Mouse (Mus musculus): ENCODE data around the gene Glt8d1.
A peak's percentile ranks its signal among the peaks of the same experiment; 100 is the strongest.

The Glt8d1 gene

DNA sequence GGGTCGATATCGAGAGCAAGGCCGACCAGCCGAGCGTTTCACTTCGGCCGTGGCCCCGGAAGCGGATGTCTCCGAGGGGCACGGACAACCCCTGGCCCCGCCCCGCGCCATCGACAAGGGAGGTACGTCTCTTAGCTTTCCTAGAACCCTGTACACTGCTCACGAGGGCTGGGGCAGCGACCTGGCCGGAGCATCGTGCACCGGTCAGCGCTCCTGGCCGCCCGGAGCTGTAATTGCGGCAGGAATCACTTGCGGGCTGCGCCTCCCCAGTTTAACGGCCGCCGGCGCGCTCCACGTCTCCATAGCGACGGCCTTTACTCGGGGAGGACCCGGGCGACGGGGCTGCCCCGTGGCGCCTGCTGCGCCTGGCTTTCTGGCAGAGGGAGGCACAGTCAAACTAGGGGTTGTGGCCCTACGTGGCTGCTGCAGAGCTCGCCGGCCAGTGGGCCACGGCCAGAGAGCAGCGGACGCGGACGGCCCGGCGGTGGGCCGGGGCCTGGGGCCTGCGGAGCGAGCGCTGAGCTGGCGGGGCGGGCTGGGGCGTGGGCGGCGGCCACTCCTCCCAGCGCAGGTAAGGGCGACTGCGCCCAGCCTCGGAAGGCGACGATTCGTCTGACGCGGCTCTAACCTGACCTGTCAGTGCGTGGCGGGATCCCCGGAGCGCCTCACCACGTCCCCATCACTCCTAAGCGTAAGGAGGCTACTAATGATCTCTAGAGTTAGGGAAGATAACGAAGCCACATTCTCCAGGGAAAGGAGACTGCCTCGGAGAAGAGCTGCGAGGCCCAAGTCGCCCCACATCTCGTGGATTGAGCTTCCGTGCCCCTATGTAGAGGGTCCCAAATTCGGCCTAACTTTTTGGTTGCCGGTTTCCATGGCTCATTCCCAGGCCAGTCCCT lies at the start of gene Glt8d1, which contains the start of gene Spcs1:
TSS of gene Glt8d1 (plus strand) at position 94 of the 899 bp plus-strand sequence.
TSS of gene Spcs1 (minus strand) at position 366 of the 899 bp plus-strand sequence.
- DNase-seq (ENCODE audit: extremely low read depth, insufficient read length, low spot score), result peak; percentile 89

DNA sequence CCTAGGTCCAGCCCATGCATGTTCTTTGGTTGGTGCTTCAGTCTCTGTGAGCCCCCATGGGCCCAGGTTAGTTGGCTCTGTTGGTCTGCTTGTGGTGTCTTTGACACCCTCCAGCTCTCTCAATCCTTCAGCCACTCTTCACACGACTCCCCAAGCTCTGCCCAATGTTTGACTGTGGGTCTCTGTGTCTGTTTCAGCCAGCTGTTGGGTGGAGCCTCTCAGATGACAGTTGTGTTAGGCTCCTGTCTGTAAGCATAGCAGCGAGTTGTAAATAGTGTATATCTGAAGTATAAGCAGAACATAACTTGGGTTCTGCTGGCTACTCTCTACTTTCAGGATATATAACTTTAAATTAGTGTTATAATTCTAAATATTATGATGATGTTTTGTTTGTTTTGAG lies 42.7 kb upstream of the Glt8d1 start:
- DNase-seq (ENCODE audit: extremely low read depth, insufficient read length, low spot score), result no peak

DNA sequence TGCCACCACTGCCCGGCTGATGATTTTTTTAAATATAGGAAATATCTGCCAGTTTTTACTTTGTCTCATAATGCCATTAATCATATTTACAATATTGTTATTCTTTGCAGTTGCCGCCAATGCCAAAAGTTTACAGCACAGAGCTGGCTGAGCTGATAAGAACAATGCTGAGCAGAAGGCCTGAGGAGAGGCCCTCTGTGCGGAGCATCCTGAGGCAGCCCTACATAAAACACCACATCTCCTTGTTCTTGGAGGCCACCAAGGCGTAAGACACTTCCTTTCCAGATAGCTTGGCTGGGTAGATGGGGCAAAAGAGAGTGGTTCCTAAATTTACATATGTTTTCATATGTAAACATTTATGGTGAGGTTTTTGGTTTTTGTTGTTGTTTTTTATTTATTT lies 42.2 kb upstream of the Glt8d1 start:
- DNase-seq (ENCODE audit: extremely low read depth, insufficient read length, low spot score), result no peak

DNA sequence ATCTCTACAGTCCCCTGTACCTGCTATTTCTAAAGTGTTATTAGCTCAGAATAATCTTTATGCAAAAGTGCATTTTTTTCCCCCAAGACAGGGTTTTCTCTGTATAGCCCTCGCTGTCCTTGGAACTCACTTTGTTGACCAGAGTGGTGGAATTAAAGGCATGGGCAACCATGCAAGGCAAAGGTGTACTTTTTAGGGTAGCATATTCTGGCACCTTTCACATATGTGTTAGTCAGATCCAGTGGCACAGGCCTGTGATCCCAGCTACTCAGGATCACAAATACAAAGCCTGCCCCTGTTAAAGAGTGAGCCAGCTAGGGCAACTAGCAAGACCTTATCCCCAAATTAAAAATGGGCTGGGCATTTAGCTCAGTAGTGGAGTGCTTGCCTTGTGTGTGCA lies 40.8 kb upstream of the Glt8d1 start:
- no peak for DNase-seq (ENCODE audit: extremely low read depth, insufficient read length, low spot score)

DNA sequence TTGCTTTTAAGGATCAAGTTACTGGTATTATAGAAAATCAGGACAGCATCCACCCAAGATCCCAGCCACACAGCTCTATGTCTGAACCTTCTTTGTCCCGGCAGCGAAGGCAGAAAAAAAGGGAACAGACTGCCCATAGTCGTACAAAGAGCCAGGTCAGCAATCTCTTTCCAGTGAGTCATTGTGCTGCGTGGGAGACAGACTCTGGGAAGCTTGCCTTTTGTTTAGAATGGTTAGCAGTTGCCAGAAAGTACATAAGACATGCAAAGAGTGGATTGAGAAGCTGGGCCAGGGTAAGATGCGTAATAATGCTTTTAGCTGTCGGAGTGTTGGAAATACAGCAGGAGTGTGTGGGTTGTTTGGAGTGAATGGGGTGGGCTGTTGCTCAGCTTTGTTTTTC lies 27.0 kb upstream of the Glt8d1 start:
- DNase-seq (ENCODE audit: extremely low read depth, insufficient read length, low spot score), result peak; percentile 18

DNA sequence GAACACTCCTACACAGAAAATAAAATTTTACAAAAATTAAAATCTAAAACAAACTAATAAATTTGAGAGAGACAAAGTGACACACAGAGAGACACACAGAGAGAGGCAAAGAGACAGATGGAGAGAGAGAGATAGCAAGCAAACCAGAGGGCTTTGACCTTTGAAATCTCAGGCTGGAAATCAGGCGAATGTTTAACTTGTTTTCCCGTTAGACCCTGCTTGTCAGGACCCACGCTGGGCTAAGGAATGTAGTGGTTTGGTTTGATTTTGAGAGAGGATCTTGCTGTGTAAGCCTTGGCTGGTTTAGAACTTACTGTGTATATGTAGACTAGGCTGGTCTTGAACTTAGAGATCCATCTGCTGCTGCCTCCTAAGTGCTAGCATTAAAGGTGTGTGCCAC lies 25.0 kb upstream of the Glt8d1 start:
- DNase-seq (ENCODE audit: extremely low read depth, insufficient read length, low spot score), result no peak

DNA sequence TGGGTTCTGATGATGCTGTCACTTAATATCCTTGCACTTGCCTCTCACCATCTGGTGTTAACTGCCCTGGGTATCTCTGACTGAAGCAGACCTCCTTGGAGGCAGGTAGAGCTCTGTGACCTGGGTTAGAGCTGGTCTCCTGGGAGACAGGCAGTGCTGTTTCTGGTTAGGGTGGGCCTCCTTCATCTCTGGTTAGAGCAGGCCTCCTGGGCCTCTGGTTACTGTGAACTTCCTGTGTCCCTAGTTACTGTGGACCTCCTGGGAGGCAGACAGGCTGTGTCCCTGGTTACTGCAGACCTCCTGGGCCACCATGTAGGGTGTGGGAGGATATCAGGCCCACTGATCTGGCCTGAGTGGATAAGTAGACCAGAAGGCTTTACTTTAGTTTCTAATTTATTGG lies 4.8 kb upstream of the Glt8d1 start:
- no peak for DNase-seq (ENCODE audit: extremely low read depth, insufficient read length, low spot score)

DNA sequence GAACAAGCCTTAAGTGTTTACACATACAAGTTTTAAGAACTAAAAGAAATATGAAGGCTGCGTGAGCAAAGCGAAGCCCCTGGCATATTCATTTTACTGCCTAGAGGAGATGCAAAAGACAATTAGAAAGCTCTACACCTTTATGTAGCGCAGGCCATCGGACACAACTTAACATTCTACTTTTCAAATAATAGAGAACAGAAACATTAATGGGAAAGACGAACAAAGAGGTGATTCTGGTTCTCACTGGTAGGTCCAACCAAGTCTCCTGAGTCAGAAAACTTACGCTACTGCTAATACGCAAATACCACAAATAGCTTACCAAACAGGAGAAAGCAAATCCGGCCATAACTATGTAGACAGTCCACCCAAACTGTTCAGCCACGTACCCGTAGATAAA lies 844 bp upstream of the Glt8d1 start:
- no peak for DNase-seq (ENCODE audit: extremely low read depth, insufficient read length, low spot score)

DNA sequence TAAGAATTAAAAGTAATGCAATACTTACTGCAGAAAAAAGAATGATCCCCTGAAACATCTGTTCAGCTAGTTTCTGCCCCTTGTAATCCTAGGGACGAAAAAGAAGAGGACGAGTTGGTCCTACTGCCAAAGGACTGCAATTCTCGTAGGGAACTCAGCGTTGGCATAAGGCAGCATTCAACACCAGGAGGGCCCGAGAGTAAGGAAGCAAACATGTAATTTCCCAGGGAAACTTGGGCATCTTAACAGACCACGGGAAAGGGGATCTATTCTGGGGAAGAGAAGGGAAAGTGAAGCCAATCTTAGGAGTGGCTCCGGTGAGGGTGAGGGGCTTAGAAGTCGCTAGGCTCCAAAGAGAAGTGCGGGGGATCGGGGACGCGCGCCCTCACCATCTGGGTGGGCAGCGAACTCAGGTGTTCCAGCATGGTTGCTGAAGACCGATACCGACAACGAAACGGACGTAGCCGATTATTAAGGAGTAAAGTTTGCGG lies 339 bp upstream of the Glt8d1 start:
- DNase-seq (ENCODE audit: extremely low read depth, insufficient read length, low spot score), result no peak

DNA sequence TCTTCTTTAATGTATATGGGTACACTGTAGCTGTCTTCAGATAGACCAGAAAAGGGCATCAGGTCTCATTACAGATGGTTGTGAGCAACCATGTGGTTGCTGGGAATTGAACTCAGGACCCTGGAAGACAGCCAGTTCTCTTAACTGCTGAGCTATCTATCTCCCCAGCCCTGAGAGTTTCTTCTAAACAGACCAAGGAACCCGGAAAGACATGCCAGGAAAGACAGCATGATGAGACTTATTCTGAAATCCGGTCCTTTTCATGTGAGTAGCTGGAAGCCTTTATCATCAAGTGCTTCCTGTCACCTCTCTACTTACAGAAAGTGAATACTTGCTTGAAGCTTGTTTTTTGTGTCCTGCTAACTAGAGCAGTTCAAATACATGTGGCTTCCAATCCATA lies 3.3 kb downstream of the Glt8d1 start:
- no peak for DNase-seq (ENCODE audit: extremely low read depth, insufficient read length, low spot score)

DNA sequence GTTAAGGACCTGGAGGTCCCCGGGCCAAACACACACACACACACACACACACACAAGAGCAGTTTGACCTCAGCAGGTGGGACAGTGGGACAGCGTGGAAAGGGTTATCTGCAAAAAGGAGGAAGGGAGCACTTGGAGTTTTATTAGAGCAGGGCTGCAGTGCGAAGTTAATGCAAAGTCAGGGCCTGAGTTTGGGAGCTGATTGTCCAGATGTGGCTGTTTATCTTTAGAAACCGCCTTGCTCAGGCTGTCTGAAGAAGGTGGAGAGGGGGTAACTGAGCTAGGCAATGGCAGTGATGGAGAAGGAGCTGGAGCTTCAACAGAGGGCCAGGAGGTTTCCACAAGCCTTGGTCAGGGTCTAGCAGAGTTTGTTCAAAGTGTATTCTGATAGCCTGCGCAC lies 5.6 kb downstream of the Glt8d1 start:
- no peak for DNase-seq (ENCODE audit: extremely low read depth, insufficient read length, low spot score)

DNA sequence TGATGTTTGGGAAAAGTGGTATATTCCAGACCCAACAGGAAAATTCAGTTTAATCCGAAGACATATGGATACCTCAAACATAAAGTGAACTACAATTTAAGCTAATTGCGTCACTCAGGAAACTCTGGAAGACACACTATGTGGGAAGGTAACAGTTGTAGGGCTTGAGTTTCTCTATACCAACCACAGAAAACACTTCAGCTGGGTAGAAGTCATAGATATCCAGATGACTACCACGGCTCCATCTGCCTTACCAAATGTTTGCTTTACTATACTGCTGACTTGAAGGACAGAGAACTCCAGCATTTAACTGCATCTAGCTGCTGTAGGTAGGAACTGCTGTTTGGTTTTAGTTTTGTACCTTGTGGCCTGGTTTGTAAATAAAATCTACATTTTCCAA lies 10.4 kb downstream of the Glt8d1 start:
- no peak for DNase-seq (ENCODE audit: extremely low read depth, insufficient read length, low spot score)

DNA sequence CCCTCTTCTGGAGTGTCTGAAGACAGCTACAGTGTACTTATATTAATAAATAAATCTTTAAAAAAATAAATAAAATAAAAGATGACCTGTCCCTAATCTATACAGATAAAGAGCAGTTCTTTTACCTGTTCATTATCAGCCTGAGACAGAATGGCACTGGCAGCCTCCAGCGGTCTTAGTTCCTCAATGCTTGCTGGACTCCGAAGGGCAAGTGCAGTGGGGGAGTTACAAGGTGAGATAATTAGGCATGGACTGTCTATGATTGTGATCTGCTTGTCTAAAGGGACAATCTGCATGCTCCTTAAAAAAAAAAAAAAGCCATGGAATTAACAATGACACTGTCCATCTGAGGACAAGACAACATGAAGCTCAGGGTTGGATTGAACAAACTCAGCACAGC lies 12.7 kb downstream of the Glt8d1 start:
- no peak for DNase-seq (ENCODE audit: extremely low read depth, insufficient read length, low spot score)

DNA sequence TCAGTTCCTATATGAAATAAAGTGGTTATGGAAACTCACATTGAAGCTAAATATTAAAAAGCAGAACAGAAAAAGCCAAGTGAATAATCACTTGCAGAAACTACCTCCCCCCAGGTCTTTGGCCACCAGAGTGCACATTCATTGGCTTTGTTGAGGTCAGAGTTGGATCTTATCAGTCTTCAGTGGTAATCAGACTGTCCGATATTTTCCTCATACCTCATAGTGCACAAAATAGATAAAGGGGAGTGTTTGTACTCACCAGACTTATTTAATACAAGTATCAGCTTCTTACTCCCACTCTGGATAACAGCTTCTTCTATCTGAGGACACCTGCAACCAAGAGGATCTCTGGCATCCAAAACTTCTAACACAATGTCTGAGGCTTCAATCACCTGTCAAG lies 14.9 kb downstream of the Glt8d1 start:
- no peak for DNase-seq (ENCODE audit: extremely low read depth, insufficient read length, low spot score)

DNA sequence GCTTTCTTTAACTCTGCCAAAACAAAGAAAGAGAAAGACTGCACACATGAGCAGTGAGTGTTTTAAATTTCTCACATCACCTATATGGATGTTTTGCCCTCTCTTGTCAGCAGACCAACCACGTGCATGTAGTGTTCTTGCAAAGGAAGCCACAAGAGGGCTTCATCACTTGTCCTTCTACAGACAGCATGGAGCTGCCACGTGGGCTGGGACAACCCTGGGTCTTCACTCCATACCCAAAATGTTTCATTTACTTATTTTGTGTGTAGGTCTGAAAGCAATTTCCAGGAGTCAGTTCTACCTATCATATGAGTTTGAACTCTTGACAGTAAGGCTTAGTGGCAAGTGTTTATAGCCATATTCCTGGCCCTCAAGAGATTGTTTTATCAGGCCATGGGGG lies 16.7 kb downstream of the Glt8d1 start:
- peak; percentile 29 for DNase-seq (ENCODE audit: extremely low read depth, insufficient read length, low spot score)

DNA sequence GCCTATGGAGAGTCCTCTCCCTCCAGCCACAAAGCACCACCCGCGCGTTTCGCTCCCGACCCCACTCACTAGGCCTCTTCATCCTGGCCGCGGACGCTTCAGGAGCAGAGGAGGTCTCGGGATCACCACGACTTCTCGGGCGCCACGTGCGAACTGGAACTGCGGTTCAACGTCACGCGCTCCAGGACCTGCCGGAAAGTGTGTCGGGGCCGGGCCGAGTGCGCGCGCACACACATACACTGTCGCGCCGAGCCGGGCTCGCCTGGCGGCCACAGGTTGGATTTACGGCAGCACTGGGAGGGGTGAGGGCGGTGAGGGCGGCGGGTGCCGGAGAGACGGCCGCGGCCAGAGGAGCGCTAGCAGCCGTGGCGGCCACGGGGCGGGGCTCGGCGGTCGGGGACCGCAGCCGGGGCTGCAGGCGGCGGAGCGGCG lies 17.7 kb downstream of the Glt8d1 start, which contains the start of the genes Pbrm1 and Gnl3:
TSS of gene Pbrm1 (plus strand) at position 279 of the 432 bp plus-strand sequence.
TSS of gene Gnl3 (minus strand) at position 293 of the 432 bp plus-strand sequence.
- DNase-seq (ENCODE audit: extremely low read depth, insufficient read length, low spot score), result peak; percentile 97

DNA sequence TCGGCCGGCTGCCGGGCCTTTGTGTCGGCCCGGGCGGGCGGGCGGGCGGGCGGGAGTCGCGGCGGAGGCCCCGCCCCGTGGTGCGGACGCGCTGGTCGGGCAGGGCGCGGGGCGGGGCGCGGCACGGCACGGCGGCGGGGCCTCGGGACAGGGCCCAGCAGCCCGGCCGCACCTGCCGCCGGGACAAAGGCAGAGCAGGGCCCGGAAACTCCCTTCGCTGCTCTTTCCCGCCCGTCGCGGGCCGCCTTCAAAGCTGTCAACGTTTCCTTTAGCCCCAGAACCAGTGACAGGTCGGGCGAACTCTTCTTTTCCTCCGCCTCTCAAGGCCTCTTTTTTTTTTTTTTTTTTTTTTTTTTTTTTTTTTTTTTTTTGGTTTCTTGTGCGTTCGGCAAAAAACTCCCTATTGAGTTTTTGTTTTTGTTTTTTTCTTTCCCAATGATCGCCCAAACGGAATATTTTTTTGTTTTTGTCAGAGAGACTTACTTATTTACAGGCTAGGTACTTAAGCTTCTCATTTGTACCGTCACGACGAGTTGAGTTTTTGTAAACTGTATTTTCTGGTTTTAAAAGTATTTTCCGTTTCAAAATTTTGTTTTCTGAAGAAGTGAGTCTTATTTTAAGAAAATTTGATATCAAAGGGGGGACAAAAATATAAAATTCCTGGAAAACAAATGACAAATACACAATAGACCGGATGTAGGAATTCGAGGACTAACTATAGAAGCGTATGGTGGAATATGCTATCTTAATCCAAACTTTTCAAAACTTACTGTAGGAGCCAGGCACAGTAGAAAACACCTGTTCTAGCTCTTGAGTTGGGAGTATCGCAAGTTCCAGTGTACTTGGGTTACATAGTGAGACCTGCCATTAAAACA lies 18.4 kb downstream of the Glt8d1 start:
- peak; percentile 79 for DNase-seq (ENCODE audit: extremely low read depth, insufficient read length, low spot score)

DNA sequence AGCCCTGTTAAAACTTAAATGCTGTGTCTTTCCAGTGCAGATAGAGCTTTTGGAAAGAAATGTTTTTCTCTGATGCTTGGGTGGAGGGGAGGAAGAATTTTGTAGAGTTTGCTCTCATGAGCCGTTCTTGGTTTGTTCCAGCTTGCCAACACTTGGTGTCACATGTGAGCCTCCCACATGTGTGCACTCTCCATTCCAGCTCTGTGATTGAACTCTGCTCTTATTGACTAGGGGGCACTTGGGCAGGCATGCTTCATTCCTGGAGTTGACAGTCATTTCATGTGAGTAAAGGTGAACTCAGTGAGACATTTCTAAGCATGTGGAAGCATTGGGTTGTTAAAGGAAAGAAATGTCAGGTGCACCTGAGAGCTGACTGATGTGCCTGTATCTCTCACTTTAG lies 21.4 kb downstream of the Glt8d1 start:
- DNase-seq (ENCODE audit: extremely low read depth, insufficient read length, low spot score), result no peak

DNA sequence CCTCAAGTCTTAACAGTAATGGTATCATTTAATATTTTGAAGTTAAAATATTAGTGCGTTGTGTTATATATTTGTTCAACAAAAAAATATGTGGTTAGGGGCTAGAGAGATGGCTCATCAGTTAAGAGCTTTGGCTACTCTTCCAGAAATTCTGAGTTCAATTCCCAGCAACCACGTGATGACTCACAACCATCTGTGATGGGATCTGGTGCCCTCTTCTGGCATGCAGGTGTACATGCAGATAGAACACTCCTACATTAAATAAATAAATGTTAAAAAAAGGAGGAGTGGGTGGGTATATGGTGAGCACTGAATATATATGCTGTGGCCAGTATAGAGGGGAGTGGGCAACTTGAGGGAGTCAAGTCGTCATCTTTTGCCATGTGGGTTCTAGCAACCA lies 24.6 kb downstream of the Glt8d1 start:
- peak; percentile 31 for DNase-seq (ENCODE audit: extremely low read depth, insufficient read length, low spot score)

DNA sequence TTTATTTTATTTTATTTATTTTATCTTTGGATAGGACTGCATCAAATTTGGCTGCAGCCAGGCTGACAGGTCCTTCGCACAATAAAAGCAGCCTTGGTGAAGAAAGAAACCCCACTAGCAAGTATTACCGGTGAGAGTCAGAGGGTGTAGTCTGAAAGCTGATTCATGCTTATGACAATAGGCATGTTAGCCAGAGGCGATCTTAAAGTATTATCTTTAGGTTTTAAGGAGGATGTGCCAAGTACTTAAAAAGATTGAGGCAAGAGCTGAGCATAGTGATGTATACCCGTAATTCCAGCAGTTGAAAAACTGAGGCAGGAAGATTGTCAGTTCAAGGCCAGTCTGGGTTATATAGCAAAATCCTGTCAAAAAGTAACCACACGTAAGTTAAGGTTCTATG lies 44.1 kb downstream of the Glt8d1 start:
- DNase-seq (ENCODE audit: extremely low read depth, insufficient read length, low spot score), result no peak

DNA sequence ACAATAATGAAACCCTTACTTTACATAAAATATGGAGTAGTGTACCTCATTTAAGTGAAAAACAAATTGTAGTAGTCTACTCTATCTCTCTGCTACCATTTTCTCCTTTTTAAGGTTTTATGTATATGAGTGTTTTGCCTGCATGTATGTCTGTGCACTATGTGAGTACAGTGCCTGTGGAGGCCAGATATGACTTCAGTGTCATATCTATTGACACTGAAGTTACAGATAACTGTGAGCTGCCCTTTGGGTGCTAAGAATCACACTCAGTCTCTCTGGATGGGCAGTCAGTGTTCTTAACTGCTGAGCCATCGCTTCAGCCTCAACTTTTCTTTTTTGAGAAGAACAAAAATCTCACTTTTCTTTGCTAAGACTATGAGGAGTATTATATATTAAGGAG lies 44.6 kb downstream of the Glt8d1 start:
- DNase-seq (ENCODE audit: extremely low read depth, insufficient read length, low spot score), result no peak

Measured in 3134 (cell line).